Mouse (Mus musculus): ENCODE results near the gene Mafg.

DNA sequence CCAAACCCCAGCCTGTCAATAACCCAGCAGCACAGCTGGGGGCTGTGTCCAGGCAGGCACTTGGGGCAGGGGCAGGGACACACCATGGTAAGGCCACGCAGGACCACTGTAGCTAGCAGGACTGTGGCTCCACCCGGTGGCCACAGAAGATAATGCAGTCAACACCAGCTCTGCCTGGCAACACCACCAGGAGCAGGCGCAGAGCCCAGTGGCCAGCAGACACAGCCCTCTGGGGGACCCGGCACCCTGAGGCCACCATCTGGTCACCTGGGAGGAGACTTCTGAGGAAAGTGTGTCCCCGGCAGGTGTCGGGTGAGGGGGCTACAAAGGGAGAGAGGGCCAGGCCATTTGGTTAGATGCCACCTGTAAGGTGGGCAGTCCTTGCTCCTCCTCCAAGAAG is 20.6 kb downstream of the Mafg start:
- TF ChIP-seq CTCF (IDR thresholded peaks at IDR 0.05; ENCODE audit: extremely low read depth, insufficient read length, insufficient replicate concordance, low read depth, low read length), result peak; percentile 46; the same call in 1 of the 2 replicates
- TF ChIP-seq POLR2A (IDR thresholded peaks at IDR 0.05; ENCODE audit: low read depth, low read length), result no peak

Data from small intestine, adult 2 months (tissue).